Mouse (Mus musculus) forebrain, embryonic 14.5 days (tissue): ENCODE measurements around the gene Fcer1a. TPM values are rescaled to one million over a fixed set of nuclear protein-coding genes. Genes with fewer than 3 reads are reported as not detected.

Experiments used
- ATAC-seq: fragments of 200-750 bp; cut with Nextera tagmentation; 2 replicates; pipeline ENCODE4 v1.8.0; 2017; ENCODE audit warnings: mild to moderate bottlenecking, moderate library complexity
- DNase-seq: peaks from one replicate; pipeline ENCODE4 v3.0.0-alpha.2; 2015; ENCODE audit warnings: low spot score
- H3K27ac ChIP-seq: fragments of 300-500 bp; sonication (generic); 2 replicates; pipeline ENCODE4 v1.5.1; 2014; ENCODE audit warnings: low read depth, mild to moderate bottlenecking, control low read depth, low read length, moderate library complexity
- H3K27me3 ChIP-seq: fragments of 300-500 bp; sonication (generic); replicated peaks from 2 replicates; pipeline ENCODE4 v1.6.1; 2014; ENCODE audit warnings: low read length, control low read depth, mixed read lengths; ENCODE audit not compliant: control insufficient read depth, insufficient read depth
- H3K36me3 ChIP-seq: fragments of 300-500 bp; sonication (generic); 2 replicates; pipeline ENCODE4 v1.6.1; 2014; ENCODE audit warnings: low read length, control low read depth; ENCODE audit not compliant: control insufficient read depth, insufficient read depth
- H3K4me1 ChIP-seq: fragments of 300-500 bp; sonication (generic); 2 replicates; pipeline ENCODE4 v1.6.1; 2014; ENCODE audit warnings: antibody characterized with exemption, low read length, control low read depth; ENCODE audit not compliant: control insufficient read depth, insufficient read depth
- H3K4me2 ChIP-seq: fragments of 300-500 bp; sonication (generic); 2 replicates; pipeline ENCODE4 v1.6.1; 2014; ENCODE audit warnings: mild to moderate bottlenecking, control low read depth, low read length
- H3K4me3 ChIP-seq: fragments of 300-500 bp; sonication (generic); 2 replicates; pipeline ENCODE4 v1.5.1; 2014; ENCODE audit warnings: low read depth, low read length, control low read depth
- H3K9ac ChIP-seq: fragments of 300-500 bp; sonication (generic); 2 replicates; pipeline ENCODE4 v1.6.1; 2014; ENCODE audit warnings: mild to moderate bottlenecking, low read length, control low read depth, moderate library complexity
- H3K9me3 ChIP-seq: fragments of 300-500 bp; sonication (generic); replicated peaks from 2 replicates; pipeline ENCODE4 v1.6.1; 2016; ENCODE audit warnings: low read length, control low read depth, mixed read lengths; ENCODE audit not compliant: control insufficient read depth
- WGBS: fragments of 180-500 bp; shearing (Covaris S2); extraction: QIAGEN DNeasy Blood & Tissue Kit; methylation state at CpG from one replicate; pipeline ENCODE4 v1.1.7; 2014; 5-methylcytosine and 5-hydroxymethylcytosine counted together
- polyA plus RNA-seq: library from polyadenylated mRNA; unstranded; fragments of >200 nt; fragmentation: Nextera tagmentation; extraction: Ambion mirVana; gene quantifications from 2 replicates; pipeline ENCODE4 v1.2.1, GENCODE M21; 2014

The Fcer1a gene
- polyA plus RNA-seq, 1 experiment from 2014 or later, result not detected

GRCm38 (mm10) chr1:173190540-173190939 is 36.5 kb downstream of the Fcer1a start, which contains the start of gene Olfr1406:
Olfr1406 (minus strand) TSS chr1:173190640.
- H3K4me3 ChIP-seq, result no peak within 1 kb of the TSS
- no peak within 1 kb of the TSS for H3K27ac ChIP-seq
- no peaks in the 10 kb centered on the region for H3K4me1 ChIP-seq
- H3K36me3 ChIP-seq, result no peaks in the 10 kb centered on the region
- WGBS, result 61% methylated on average over 3 of the region's 3 CpGs
- DNase-seq (no peak), ATAC-seq (no peak)
- H3K4me2 ChIP-seq, result no peak within 1 kb of the TSS
- H3K9ac ChIP-seq, result no peak within 1 kb of the TSS
- no peaks in the 10 kb centered on the region for H3K27me3 ChIP-seq
- no peaks in the 10 kb centered on the region for H3K9me3 ChIP-seq

DNA sequence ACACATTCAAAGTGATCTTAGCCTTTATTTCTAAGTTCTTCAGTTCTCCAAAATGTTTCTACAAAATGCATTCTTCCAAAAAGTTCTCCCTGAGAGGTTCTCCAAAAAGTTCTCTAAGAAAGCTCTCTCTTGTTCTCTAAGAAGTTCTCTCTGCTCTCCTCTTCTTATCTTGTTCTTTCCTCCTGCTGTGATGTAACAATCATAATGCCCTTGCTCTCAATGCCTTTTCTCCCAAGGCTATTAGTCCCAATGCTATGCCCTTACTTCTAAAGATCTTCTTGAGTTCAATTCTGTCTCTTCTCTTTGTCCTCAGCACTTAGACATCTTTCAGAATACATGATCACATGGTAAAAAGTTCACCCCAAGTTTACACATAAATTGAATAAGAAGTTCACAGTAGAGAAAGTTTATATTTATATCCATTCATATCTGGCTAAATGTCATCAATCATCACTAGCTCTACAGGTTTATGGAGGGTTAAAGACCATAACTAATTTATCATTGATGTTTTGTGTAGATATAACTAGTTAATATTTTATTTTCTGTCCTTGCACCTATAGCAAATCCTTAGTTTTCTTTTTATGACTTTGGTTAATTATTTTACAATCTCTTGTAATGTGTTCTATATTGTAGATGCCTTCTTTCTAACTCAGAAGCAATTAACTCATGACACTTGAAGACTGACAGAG is 52.7 kb downstream of the Fcer1a start:
- Histone ChIP-seq H3K9ac (no peak overlapping the region), H3K4me2 (no peak overlapping the region), H3K4me3 (no peak overlapping the region), H3K9me3 (no peaks in the 10 kb centered on the region), H3K4me1 (no peaks in the 10 kb centered on the region), H3K27ac (no peak overlapping the region), H3K27me3 (no peaks in the 10 kb centered on the region), H3K36me3 (no peaks in the 10 kb centered on the region)
- ATAC-seq (no peak), DNase-seq (no peak)

Other genes with a start within 250 kb of the Fcer1a start
- gene Olfr1408, start 89.8 kb downstream of the Fcer1a start, polyA plus RNA-seq, result not detected in 2 replicates
- gene Olfr1406, start 36.6 kb downstream of the Fcer1a start, polyA plus RNA-seq, result not detected in 2 replicates
- not detected in 2 replicates for gene Olfr218, start 29.4 kb downstream of the Fcer1a start, polyA plus RNA-seq
- gene Olfr1404, start 14.8 kb downstream of the Fcer1a start, polyA plus RNA-seq, result not detected in 2 replicates
- gene Olfr418, start 38.8 kb upstream of the Fcer1a start, polyA plus RNA-seq, result not detected in 2 replicates
- not detected in 2 replicates for gene Mptx2, start 50.6 kb upstream of the Fcer1a start, polyA plus RNA-seq
- gene Ackr1, start 106.5 kb upstream of the Fcer1a start, polyA plus RNA-seq, result 10.5 and 12.0 TPM in 2 replicates
- gene Aim2, start 123.7 kb upstream of the Fcer1a start, polyA plus RNA-seq, result 2.3 and 4.0 TPM in 2 replicates
- 59.8 and 77.6 TPM in 2 replicates for gene Cadm3, start 140.5 kb upstream of the Fcer1a start, polyA plus RNA-seq